ENCODE assay signal across 18 mouse cellular contexts in the genomic region with DNA sequence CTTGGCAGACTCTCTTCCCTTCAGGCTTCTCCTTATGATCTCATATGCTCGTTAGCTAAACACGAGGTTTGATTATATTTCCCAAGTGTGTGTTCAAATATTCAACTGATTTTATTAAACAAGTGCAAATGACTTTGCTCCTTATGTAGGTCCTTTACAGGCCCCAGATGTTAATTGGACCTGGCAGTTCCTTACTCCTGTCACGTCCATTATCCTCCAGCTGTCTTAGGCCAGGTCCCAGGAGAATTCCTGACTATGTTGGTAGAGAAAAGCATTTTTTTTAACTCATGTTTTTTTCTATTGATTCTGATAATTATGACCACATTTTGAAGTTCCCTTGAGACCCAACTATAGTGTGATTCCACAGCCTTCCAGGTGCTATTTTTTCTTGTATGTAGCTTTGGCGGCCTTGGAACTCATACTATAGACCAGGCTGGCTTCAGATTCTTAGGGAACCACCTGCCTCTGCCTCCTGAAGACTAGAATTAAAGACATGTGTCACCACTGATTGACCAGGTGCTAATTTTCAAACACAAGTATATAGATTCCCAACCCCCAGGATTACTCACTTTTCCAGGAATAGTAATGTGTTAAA. TPM values are rescaled to one million over a fixed set of nuclear protein-coding genes. Genes with fewer than 3 reads are reported as not detected.
DNase-seq lines count a peak whose midpoint lies in the region; ATAC-seq lines count a peak whose summit lies in the region.
"Had no signal": no experiment of that assay in that cellular context is flagged by ENCODE, and none has a peak within 500 bp of the region (broad histone marks: within the 10 kb centered on the region; RNA-seq: fewer than 3 reads in every experiment).

No protein-coding gene starts in this region.

- H3K27ac ChIP-seq in limb, embryonic 13.5 days = no peak overlapping the region
- H3K27ac ChIP-seq in limb, embryonic 10.5 days = no peak overlapping the region
- no peak overlapping the region for H3K27ac ChIP-seq in embryonic facial prominence, embryonic 14.5 days (replicated peaks; ENCODE audit: low read depth, low read length)
- H3K27ac ChIP-seq in midbrain, embryonic 12.5 days (replicated peaks) = no peak overlapping the region
- H3K27ac ChIP-seq: forebrain, embryonic 15.5 days; heart, embryonic 15.5 days; intestine, embryonic 15.5 days; limb, embryonic 12.5 days had no signal

- no peaks in the 10 kb centered on the region for H3K36me3 ChIP-seq in limb, embryonic 13.5 days
- no peaks in the 10 kb centered on the region for H3K36me3 ChIP-seq in limb, embryonic 10.5 days
- no peaks in the 10 kb centered on the region for H3K36me3 ChIP-seq in embryonic facial prominence, embryonic 14.5 days (ENCODE audit: control insufficient read depth, insufficient read depth, low read length)
- no peaks in the 10 kb centered on the region for H3K36me3 ChIP-seq in midbrain, embryonic 12.5 days
- H3K36me3 ChIP-seq: forebrain, embryonic 15.5 days; heart, embryonic 15.5 days; intestine, embryonic 15.5 days had no signal

- no peaks in the 10 kb centered on the region for H3K4me1 ChIP-seq in limb, embryonic 13.5 days
- no peaks in the 10 kb centered on the region for H3K4me1 ChIP-seq in limb, embryonic 10.5 days
- H3K4me1 ChIP-seq in embryonic facial prominence, embryonic 14.5 days (ENCODE audit: control insufficient read depth, insufficient read depth, low read length) = no peaks in the 10 kb centered on the region
- H3K4me1 ChIP-seq in midbrain, embryonic 12.5 days = no peaks in the 10 kb centered on the region
- H3K4me1 ChIP-seq: heart, embryonic 15.5 days; intestine, embryonic 15.5 days; limb, embryonic 12.5 days had no signal

- H3K4me2 ChIP-seq in limb, embryonic 13.5 days (replicated peaks) = no peak overlapping the region
- H3K4me2 ChIP-seq in embryonic facial prominence, embryonic 14.5 days (ENCODE audit: low read depth, low read length) = no peak overlapping the region
- no peak overlapping the region for H3K4me2 ChIP-seq in midbrain, embryonic 12.5 days (replicated peaks)
- H3K4me2 ChIP-seq: forebrain, embryonic 15.5 days; heart, embryonic 15.5 days; intestine, embryonic 15.5 days; limb, embryonic 12.5 days had no signal

- H3K27me3 ChIP-seq in limb, embryonic 13.5 days = no peaks in the 10 kb centered on the region; the same call in 1 of the 2 replicates
- H3K27me3 ChIP-seq in limb, embryonic 10.5 days (ENCODE audit: low read depth, poor library complexity, severe bottlenecking) = no peaks in the 10 kb centered on the region
- H3K27me3 ChIP-seq in embryonic facial prominence, embryonic 14.5 days (replicated peaks; ENCODE audit: control insufficient read depth, insufficient read depth, low read length) = no peaks in the 10 kb centered on the region
- H3K27me3 ChIP-seq in midbrain, embryonic 12.5 days = no peaks in the 10 kb centered on the region
- H3K27me3 ChIP-seq: forebrain, embryonic 15.5 days; heart, embryonic 15.5 days; intestine, embryonic 15.5 days; limb, embryonic 12.5 days had no signal

- H3K4me3 ChIP-seq in limb, embryonic 13.5 days = no peak overlapping the region
- H3K4me3 ChIP-seq in limb, embryonic 10.5 days = no peak overlapping the region
- no peak overlapping the region for H3K4me3 ChIP-seq in embryonic facial prominence, embryonic 14.5 days (ENCODE audit: low read depth, low read length)
- H3K4me3 ChIP-seq in midbrain, embryonic 12.5 days = no peak overlapping the region
- H3K4me3 ChIP-seq: erythroblast, embryonic 14.5 days; forebrain, embryonic 15.5 days; heart, embryonic 15.5 days; intestine, embryonic 15.5 days; limb, embryonic 12.5 days had no signal

- H3K9ac ChIP-seq in limb, embryonic 13.5 days = no peak overlapping the region
- no peak overlapping the region for H3K9ac ChIP-seq in embryonic facial prominence, embryonic 14.5 days (ENCODE audit: low read depth, low read length)
- no peak overlapping the region for H3K9ac ChIP-seq in midbrain, embryonic 12.5 days (replicated peaks)
- H3K9ac ChIP-seq: forebrain, embryonic 15.5 days; heart, embryonic 15.5 days; intestine, embryonic 15.5 days; limb, embryonic 12.5 days had no signal

- H3K9me3 ChIP-seq in limb, embryonic 13.5 days = no peaks in the 10 kb centered on the region
- H3K9me3 ChIP-seq in limb, embryonic 10.5 days (replicated peaks) = no peaks in the 10 kb centered on the region
- H3K9me3 ChIP-seq in embryonic facial prominence, embryonic 14.5 days (ENCODE audit: control insufficient read depth, low read length) = no peaks in the 10 kb centered on the region
- H3K9me3 ChIP-seq in midbrain, embryonic 12.5 days = no peaks in the 10 kb centered on the region
- H3K9me3 ChIP-seq: forebrain, embryonic 15.5 days; heart, embryonic 15.5 days; intestine, embryonic 15.5 days; limb, embryonic 12.5 days had no signal

- ATAC-seq in limb, embryonic 13.5 days (ENCODE audit: low FRiP score, low read depth) = peak; percentile 79
- peak; percentile 83 for ATAC-seq in embryonic facial prominence, embryonic 14.5 days (ENCODE audit: low read depth)
- peak; percentile 67; the same call in 1 of the 2 replicates for ATAC-seq in midbrain, embryonic 12.5 days (ENCODE audit: low FRiP score, low read depth)
- ATAC-seq: forebrain, embryonic 15.5 days; intestine, embryonic 15.5 days; lung, postnatal 0 days had no signal

- 38% methylated on average over 4 of the region's 4 CpGs for WGBS in limb, embryonic 13.5 days
- 83% methylated on average over 4 of the region's 4 CpGs for WGBS in limb, embryonic 10.5 days
- WGBS in embryonic facial prominence, embryonic 14.5 days = 49% methylated on average over 4 of the region's 4 CpGs
- 76% methylated on average over 4 of the region's 4 CpGs for WGBS in midbrain, embryonic 12.5 days

- no peak for DNase-seq in limb, embryonic 10.5 days (ENCODE audit: low spot score)
- DNase-seq in embryonic facial prominence, embryonic 14.5 days (ENCODE audit: low spot score) = peak; percentile 89
- peak; percentile 53 for DNase-seq in retina, postnatal 1 day
- DNase-seq in left cerebral cortex, adult 11 months (ENCODE audit: low spot score) = no peak
- DNase-seq in right cerebral cortex, postnatal 14 days = no peak
- DNase-seq: adrenal gland, adult 8-10 months; cerebellum, adult 9-10 months; gastrocnemius, postnatal 25 days; heart, postnatal 4 days had no signal

RNA-seq across cellular contexts. Expression of gene Rimklb, which starts 57.8 kb away (rescaled TPM):
- 36.1 and 38.8 TPM in 2 replicates for polyA plus RNA-seq in limb, embryonic 13.5 days (2015; fragmentation: Nextera tagmentation; extraction: Ambion mirVana)
- polyA plus RNA-seq in limb, embryonic 10.5 days (2016; fragmentation: Nextera tagmentation; extraction: Ambion mirVana) = 39.4 and 49.3 TPM in 2 replicates
- polyA plus RNA-seq in embryonic facial prominence, embryonic 14.5 days (2014; fragmentation: Nextera tagmentation; extraction: Ambion mirVana) = 10.5 and 15.9 TPM in 2 replicates
- 82.8 and 91.4 TPM in 2 replicates for polyA plus RNA-seq in midbrain, embryonic 12.5 days (2016; fragmentation: Nextera tagmentation; extraction: Ambion mirVana)
- polyA plus RNA-seq: C2C12; erythroblast, embryonic 14.5 days had no signal

Comparison
In these comparisons a context has a peak if more than half of its experiments do, and no peak if none do; other contexts are left out.
1. DNase-seq: peak in embryonic facial prominence, embryonic 14.5 days (single experiment) and retina, postnatal 1 day (single experiment); none in limb, embryonic 10.5 days (single experiment), left cerebral cortex, adult 11 months (single experiment) and right cerebral cortex, postnatal 14 days (single experiment).
2. Peak in every context shown above with its lines, with median percentiles within 50 percentile points of each other: ATAC-seq.